Mouse (Mus musculus) kidney, postnatal 0 days (tissue): ENCODE data around the gene Habp4. TPM values are rescaled to one million over a fixed set of nuclear protein-coding genes. Genes with fewer than 3 reads are reported as not detected.

ENCODE experiments used
- ATAC-seq: fragments of 200-750 bp; cut with Nextera tagmentation; replicated peaks from 2 replicates; pipeline ENCODE4 v1.8.0; 2017; ENCODE audit warnings: low read depth, moderate number of reproducible peaks, moderate TSS enrichment, moderate library complexity; ENCODE audit not compliant: low FRiP score
- DNase-seq: peaks from one replicate; pipeline ENCODE4 v3.0.0-alpha.2; 2016; ENCODE audit warnings: low spot score
- H3K27ac ChIP-seq: fragments of 300-500 bp; sonication (generic); 2 replicates; pipeline ENCODE4 v1.5.1; 2014; ENCODE audit warnings: mild to moderate bottlenecking
- H3K27me3 ChIP-seq: fragments of 300-500 bp; sonication (generic); 2 replicates; pipeline ENCODE4 v1.6.1; 2014; ENCODE audit warnings: low read length, mixed read lengths; ENCODE audit not compliant: insufficient read depth
- H3K36me3 ChIP-seq: fragments of 300-500 bp; sonication (generic); 2 replicates; pipeline ENCODE4 v1.6.1; 2014; ENCODE audit warnings: low read length, mixed read lengths; ENCODE audit not compliant: insufficient read depth
- H3K4me1 ChIP-seq: fragments of 300-500 bp; sonication (generic); replicated peaks from 2 replicates; pipeline ENCODE4 v1.6.1; 2014; ENCODE audit warnings: antibody characterized with exemption, low read length, mixed read lengths; ENCODE audit not compliant: insufficient read depth
- H3K4me2 ChIP-seq: fragments of 300-500 bp; sonication (generic); 2 replicates; pipeline ENCODE4 v1.6.1; 2014; ENCODE audit warnings: mild to moderate bottlenecking, low read length, moderate library complexity, mixed read lengths
- H3K4me3 ChIP-seq: fragments of 300-500 bp; sonication (generic); replicated peaks from 2 replicates; pipeline ENCODE4 v1.5.1; 2014; ENCODE audit warnings: low read depth, low read length
- H3K9ac ChIP-seq: fragments of 300-500 bp; sonication (generic); 2 replicates; pipeline ENCODE4 v1.6.1; 2014; ENCODE audit warnings: low read depth, low read length
- H3K9me3 ChIP-seq: fragments of 300-500 bp; sonication (generic); replicated peaks from 2 replicates; pipeline ENCODE4 v1.6.1; 2016; ENCODE audit warnings: low read length, inconsistent platforms, mixed read lengths
- CTCF ChIP-seq: IDR thresholded peaks from 2 replicates; pipeline ENCODE4 v1.5.1; 2016; ENCODE audit warnings: antibody characterized with exemption, low read depth, mild to moderate bottlenecking, moderate library complexity
- WGBS: fragments of 180-500 bp; shearing (Covaris S2); extraction: QIAGEN DNeasy Blood & Tissue Kit; methylation state at CpG from one replicate; pipeline ENCODE4 v1.1.7; 2014; 5-methylcytosine and 5-hydroxymethylcytosine counted together
- polyA plus RNA-seq: library from polyadenylated mRNA; unstranded; fragments of >200 nt; fragmentation: Nextera tagmentation; extraction: Ambion mirVana; gene quantifications from 2 replicates; pipeline ENCODE4 v1.2.1, GENCODE M21; 2015

Gene Habp4
- polyA plus RNA-seq, 1 experiment from 2014 or later = 37.4 TPM

DNA sequence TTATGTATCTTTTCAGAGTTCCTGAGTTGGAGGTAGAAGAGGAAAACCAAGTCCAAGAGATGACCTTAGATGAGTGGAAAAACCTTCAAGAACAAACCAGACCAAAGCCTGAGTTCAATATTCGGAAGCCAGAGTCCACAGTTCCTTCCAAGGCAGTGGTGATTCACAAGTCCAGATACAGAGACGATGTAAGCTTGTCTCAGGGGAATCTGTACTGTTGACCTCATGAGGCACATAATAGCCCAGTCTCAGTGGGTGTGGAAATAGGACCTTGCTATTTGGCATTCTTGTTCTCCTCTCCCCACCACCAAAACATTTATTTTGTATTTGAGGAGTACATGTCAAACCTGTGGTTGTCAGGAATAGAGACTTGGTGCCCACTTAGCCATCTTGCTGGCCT is 20.5 kb downstream of the Habp4 start:
- peaks cover 23% of the 10 kb centered on the region; the same call in 1 of the 2 replicates for H3K36me3 ChIP-seq
- no peak overlapping the region for H3K9ac ChIP-seq
- H3K9me3 ChIP-seq = no peaks in the 10 kb centered on the region
- no peaks in the 10 kb centered on the region for H3K27me3 ChIP-seq
- no peak overlapping the region for H3K4me3 ChIP-seq
- TF ChIP-seq CTCF = no peak
- DNase-seq (no peak), ATAC-seq (no peak)
- no peaks in the 10 kb centered on the region for H3K4me1 ChIP-seq
- WGBS = 86% methylated on average over 2 of the region's 2 CpGs
- H3K4me2 ChIP-seq = no peak overlapping the region
- H3K27ac ChIP-seq = no peak overlapping the region

DNA sequence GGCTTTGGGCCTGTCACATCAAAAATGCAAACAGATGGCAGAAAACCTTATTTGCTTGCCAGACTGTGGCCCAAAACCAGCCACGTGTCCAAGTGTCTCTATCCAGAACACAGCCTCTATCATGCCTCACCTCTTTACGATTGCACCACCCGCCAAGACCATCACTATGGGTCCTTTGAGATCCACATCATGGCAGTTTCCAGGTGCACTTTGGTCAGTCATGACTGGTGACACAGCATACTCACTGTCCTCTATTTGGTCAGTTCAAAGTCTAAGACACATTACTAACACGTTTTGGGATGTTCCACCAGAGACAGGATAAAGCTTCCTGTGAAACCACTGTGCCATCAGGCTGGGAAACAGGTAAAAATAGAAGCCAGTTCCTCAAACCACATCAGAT is 22.0 kb downstream of the Habp4 start:
- DNase-seq (no peak), ATAC-seq (no peak)
- WGBS = 86% methylated on average over 4 of the region's 4 CpGs
- no peak overlapping the region for H3K9ac ChIP-seq
- H3K36me3 ChIP-seq = peaks cover 17% of the 10 kb centered on the region; the same call in 1 of the 2 replicates
- no peaks in the 10 kb centered on the region for H3K9me3 ChIP-seq
- no peak overlapping the region for H3K27ac ChIP-seq
- H3K4me2 ChIP-seq = no peak overlapping the region
- no peaks in the 10 kb centered on the region for H3K27me3 ChIP-seq
- no peak for TF ChIP-seq CTCF
- H3K4me3 ChIP-seq = no peak overlapping the region
- H3K4me1 ChIP-seq = no peaks in the 10 kb centered on the region

DNA sequence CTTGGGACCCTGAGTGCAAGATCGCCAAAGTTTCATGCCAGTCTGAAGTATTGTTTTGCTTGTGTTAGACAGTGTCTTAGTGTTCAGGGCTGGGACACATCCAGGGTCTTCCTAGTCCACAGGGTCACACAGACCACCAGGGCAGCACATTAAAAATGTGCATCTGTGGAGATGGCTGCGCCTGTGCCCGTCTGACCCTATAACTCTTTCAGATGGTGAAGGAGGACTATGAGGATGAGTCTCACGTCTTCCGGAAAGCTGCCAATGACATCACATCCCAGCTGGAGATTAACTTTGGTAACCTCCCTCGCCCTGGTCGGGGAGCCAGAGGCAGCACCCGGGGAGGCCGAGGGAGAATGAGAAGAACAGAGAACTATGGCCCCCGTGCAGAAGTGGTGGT is 22.7 kb downstream of the Habp4 start:
- 86% methylated on average over 10 of the region's 10 CpGs for WGBS
- Histone ChIP-seq H3K4me2 (no peak overlapping the region), H3K4me3 (no peak overlapping the region), H3K36me3 (peaks cover 13% of the 10 kb centered on the region; the same call in 1 of the 2 replicates), H3K27ac (no peak overlapping the region), H3K4me1 (no peaks in the 10 kb centered on the region), H3K9ac (no peak overlapping the region), H3K9me3 (no peaks in the 10 kb centered on the region), H3K27me3 (no peaks in the 10 kb centered on the region)
- no peak for DNase-seq
- no peak for ATAC-seq
- TF ChIP-seq CTCF = no peak

DNA sequence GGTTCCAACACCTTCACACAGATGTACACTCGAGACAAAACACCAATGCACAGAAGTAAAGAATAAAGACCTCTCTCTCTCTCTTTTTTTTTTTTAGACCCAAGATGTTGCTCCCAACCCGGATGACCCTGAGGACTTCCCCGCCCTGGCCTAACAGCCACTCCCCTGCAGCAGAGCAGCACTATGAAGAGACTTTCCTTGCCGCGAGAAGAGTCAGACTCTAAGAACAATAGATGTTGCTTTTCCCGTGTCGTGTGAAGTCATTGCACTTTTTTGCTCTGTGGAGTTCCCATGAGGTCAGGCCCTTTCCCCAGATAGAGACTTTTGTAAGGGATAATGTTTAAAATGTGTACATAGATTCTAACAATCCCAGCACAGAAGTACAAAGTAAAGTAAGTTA is 23.6 kb downstream of the Habp4 start:
- no peak for TF ChIP-seq CTCF
- ATAC-seq = no peak
- WGBS = 80% methylated on average over 7 of the region's 7 CpGs

DNA sequence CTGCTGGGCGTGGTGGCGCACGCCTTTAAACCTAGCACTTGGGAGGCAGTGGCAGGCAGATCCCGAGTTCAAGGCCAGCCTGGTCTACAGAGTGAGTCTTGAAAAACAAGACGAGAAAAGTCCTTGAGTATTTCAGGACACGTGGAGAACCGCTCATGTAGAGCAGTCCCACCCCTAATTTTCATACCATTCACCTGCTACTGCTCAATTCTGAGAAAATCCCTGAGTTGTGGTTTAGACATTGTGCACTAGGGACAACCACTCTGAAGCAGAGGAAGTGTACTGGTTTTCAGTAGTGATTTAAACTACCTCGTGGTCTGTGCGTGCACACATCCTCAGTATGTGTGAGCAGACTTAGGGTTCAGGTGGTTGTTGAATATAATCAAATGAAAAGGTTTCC is 24.0 kb downstream of the Habp4 start:
- no peaks in the 10 kb centered on the region for H3K27me3 ChIP-seq
- no peak overlapping the region for H3K9ac ChIP-seq
- H3K4me2 ChIP-seq = no peak overlapping the region
- no peak for ATAC-seq
- H3K4me3 ChIP-seq = no peak overlapping the region
- peaks cover 13% of the 10 kb centered on the region; the same call in 1 of the 2 replicates for H3K36me3 ChIP-seq
- TF ChIP-seq CTCF = no peak
- 91% methylated on average over 9 of the region's 9 CpGs for WGBS
- H3K9me3 ChIP-seq = no peaks in the 10 kb centered on the region
- H3K27ac ChIP-seq = no peak overlapping the region
- no peak for DNase-seq
- H3K4me1 ChIP-seq = no peaks in the 10 kb centered on the region

More for the DNA sequence above, 23.6 kb downstream of the Habp4 start:
- Histone ChIP-seq H3K4me1 (no peaks in the 10 kb centered on the region), H3K36me3 (peaks cover 13% of the 10 kb centered on the region; the same call in 1 of the 2 replicates), H3K4me3 (no peak overlapping the region), H3K27ac (no peak overlapping the region), H3K9me3 (no peaks in the 10 kb centered on the region), H3K9ac (no peak overlapping the region), H3K4me2 (no peak overlapping the region), H3K27me3 (no peaks in the 10 kb centered on the region)
- no peak for DNase-seq

DNA sequence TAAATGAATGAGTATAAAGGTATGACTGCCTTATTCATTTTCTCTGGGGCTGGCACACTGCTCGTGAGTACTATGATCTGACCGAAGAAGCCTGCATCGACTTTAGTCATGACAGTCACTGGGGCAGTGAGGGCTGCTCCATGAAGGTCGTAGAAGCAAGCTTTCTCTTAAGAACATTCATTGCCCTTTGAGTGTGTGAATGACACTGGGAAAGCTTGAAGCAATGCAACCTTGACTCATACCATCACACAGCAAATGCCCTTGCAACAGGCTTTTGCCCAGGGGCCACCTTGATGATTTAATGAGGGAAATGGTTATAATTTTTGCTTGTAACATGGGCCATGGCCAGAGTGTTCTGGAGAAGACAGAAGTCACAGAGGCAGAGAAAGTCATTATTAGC is 24.9 kb downstream of the Habp4 start:
- no peak overlapping the region for H3K4me3 ChIP-seq
- no peaks in the 10 kb centered on the region for H3K4me1 ChIP-seq
- H3K36me3 ChIP-seq = peaks cover 13% of the 10 kb centered on the region; the same call in 1 of the 2 replicates
- no peak overlapping the region for H3K9ac ChIP-seq
- no peak overlapping the region for H3K4me2 ChIP-seq
- TF ChIP-seq CTCF = no peak
- H3K9me3 ChIP-seq = no peaks in the 10 kb centered on the region
- H3K27ac ChIP-seq = no peak overlapping the region
- DNase-seq (no peak), ATAC-seq (no peak)
- H3K27me3 ChIP-seq = no peaks in the 10 kb centered on the region
- 95% methylated on average over 4 of the region's 4 CpGs for WGBS

DNA sequence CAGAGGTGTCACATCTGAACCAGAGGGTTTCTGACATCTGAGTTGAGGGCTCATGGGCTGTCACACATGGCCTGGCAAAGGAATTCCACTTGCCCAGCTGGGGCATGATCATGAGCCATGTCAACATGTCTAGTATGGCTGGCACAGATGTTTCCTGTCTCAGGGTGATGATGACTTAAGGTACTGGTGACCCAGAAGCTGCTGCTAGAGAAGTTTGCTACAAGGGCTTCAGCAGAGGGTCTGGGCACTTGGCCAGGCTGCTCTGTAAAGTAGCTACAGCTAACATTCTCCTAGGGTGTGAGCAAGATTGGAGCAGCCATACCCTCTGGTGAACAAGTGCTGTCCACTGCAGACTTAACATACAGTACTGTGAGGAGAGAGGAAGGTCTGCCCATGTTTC is 25.4 kb downstream of the Habp4 start:
- Histone ChIP-seq H3K4me3 (no peak overlapping the region), H3K4me2 (no peak overlapping the region), H3K9me3 (no peaks in the 10 kb centered on the region), H3K4me1 (no peaks in the 10 kb centered on the region), H3K27ac (no peak overlapping the region), H3K36me3 (peaks cover 13% of the 10 kb centered on the region; the same call in 1 of the 2 replicates), H3K27me3 (no peaks in the 10 kb centered on the region), H3K9ac (no peak overlapping the region)
- no peak for TF ChIP-seq CTCF
- DNase-seq (peak; percentile 21), ATAC-seq (no peak)
